Mouse (Mus musculus): ENCODE measurements around the gene Gxylt2.
A peak's percentile ranks its signal among the peaks of the same experiment; 100 is the strongest.

The Gxylt2 gene

GRCm38 (mm10) chr6:100715296-100715828 is 10.8 kb downstream of the Gxylt2 start:
- no peak for DNase-seq (ENCODE audit: low read depth in 1 of 2, low spot score in 2 of 2)

GRCm38 (mm10) chr6:100716152-100716551 is 11.6 kb downstream of the Gxylt2 start:
- no peak for DNase-seq (ENCODE audit: low read depth in 1 of 2, low spot score in 2 of 2)

GRCm38 (mm10) chr6:100716817-100717216 is 12.3 kb downstream of the Gxylt2 start:
- no peak for DNase-seq (ENCODE audit: low read depth in 1 of 2, low spot score in 2 of 2)

- DNase-seq (ENCODE audit: low read depth in 1 of 2, low spot score in 2 of 2): no peak
These were observed 15.6 kb downstream of the Gxylt2 start for GRCm38 (mm10) chr6:100720098-100720501.

GRCm38 (mm10) chr6:100720882-100721721 is 16.6 kb downstream of the Gxylt2 start:
- no peak for DNase-seq (ENCODE audit: low read depth in 1 of 2, low spot score in 2 of 2)

- peak in 1 of 2 experiments; percentile 5 for DNase-seq (ENCODE audit: low read depth in 1 of 2, low spot score in 2 of 2)
These were observed 27.5 kb downstream of the Gxylt2 start for GRCm38 (mm10) chr6:100731996-100732375.

- DNase-seq (ENCODE audit: low read depth in 1 of 2, low spot score in 2 of 2): no peak
These were observed 28.0 kb downstream of the Gxylt2 start for GRCm38 (mm10) chr6:100732376-100733021.

GRCm38 (mm10) chr6:100733218-100733617 is 28.7 kb downstream of the Gxylt2 start:
- DNase-seq (ENCODE audit: low read depth in 1 of 2, low spot score in 2 of 2): no peak

- DNase-seq (ENCODE audit: low read depth in 1 of 2, low spot score in 2 of 2): no peak
These were observed 29.8 kb downstream of the Gxylt2 start for GRCm38 (mm10) chr6:100734321-100734720.

- no peak for DNase-seq (ENCODE audit: low read depth in 1 of 2, low spot score in 2 of 2)
These were observed 54.1 kb downstream of the Gxylt2 start for GRCm38 (mm10) chr6:100758431-100759208.

- no peak for DNase-seq (ENCODE audit: low read depth in 1 of 2, low spot score in 2 of 2)
These were observed 63.2 kb downstream of the Gxylt2 start for GRCm38 (mm10) chr6:100767756-100768155.

- DNase-seq (ENCODE audit: low read depth in 1 of 2, low spot score in 2 of 2): no peak
These were observed 71.5 kb downstream of the Gxylt2 start for GRCm38 (mm10) chr6:100775923-100776505.

GRCm38 (mm10) chr6:100778595-100778994 is 74.1 kb downstream of the Gxylt2 start:
- DNase-seq (ENCODE audit: low read depth in 1 of 2, low spot score in 2 of 2): no peak

GRCm38 (mm10) chr6:100780421-100780820 is 75.9 kb downstream of the Gxylt2 start:
- DNase-seq (ENCODE audit: low read depth in 1 of 2, low spot score in 2 of 2): no peak

GRCm38 (mm10) chr6:100781644-100782043 is 77.1 kb downstream of the Gxylt2 start:
- DNase-seq (ENCODE audit: low read depth in 1 of 2, low spot score in 2 of 2): no peak

- no peak for DNase-seq (ENCODE audit: low read depth in 1 of 2, low spot score in 2 of 2)
These were observed 83.2 kb downstream of the Gxylt2 start for GRCm38 (mm10) chr6:100787726-100788125.

- no peak for DNase-seq (ENCODE audit: low read depth in 1 of 2, low spot score in 2 of 2)
These were observed 84.6 kb downstream of the Gxylt2 start for GRCm38 (mm10) chr6:100789161-100789560.

GRCm38 (mm10) chr6:100792055-100792659 is 87.6 kb downstream of the Gxylt2 start:
- no peak for DNase-seq (ENCODE audit: low read depth in 1 of 2, low spot score in 2 of 2)

- no peak for DNase-seq (ENCODE audit: low read depth in 1 of 2, low spot score in 2 of 2)
These were observed 88.6 kb downstream of the Gxylt2 start for GRCm38 (mm10) chr6:100792973-100793769.

- no peak for DNase-seq (ENCODE audit: low read depth in 1 of 2, low spot score in 2 of 2)
These were observed 91.3 kb downstream of the Gxylt2 start for GRCm38 (mm10) chr6:100795797-100796196.

Measured in monocyte, adult 2 months (primary cell).